Mouse (Mus musculus) heart, embryonic 16.5 days (tissue): Measurements from ENCODE around the gene Tmem179. TPM values are rescaled to one million over a fixed set of nuclear protein-coding genes. Genes with fewer than 3 reads are reported as not detected.

ENCODE experiments used
- ATAC-seq: fragments of 200-750 bp; cut with Nextera tagmentation; replicated peaks from 2 replicates; pipeline ENCODE4 v1.8.0; 2017; ENCODE audit warnings: moderate number of reproducible peaks; ENCODE audit not compliant: insufficient read depth, low FRiP score; ENCODE audit errors: extremely low read depth
- H3K27ac ChIP-seq: fragments of 300-500 bp; sonication (generic); 2 replicates; pipeline ENCODE4 v1.5.1; 2014; ENCODE audit warnings: mild to moderate bottlenecking, low read length, control low read depth, moderate library complexity
- H3K27me3 ChIP-seq: fragments of 300-500 bp; sonication (generic); 2 replicates; pipeline ENCODE4 v1.6.1; 2014; ENCODE audit warnings: low read length, mixed read lengths; ENCODE audit not compliant: control insufficient read depth, insufficient read depth
- H3K36me3 ChIP-seq: fragments of 300-500 bp; sonication (generic); 2 replicates; pipeline ENCODE4 v1.6.1; 2014; ENCODE audit not compliant: control insufficient read depth, insufficient read depth
- H3K4me1 ChIP-seq: fragments of 300-500 bp; sonication (generic); 2 replicates; pipeline ENCODE4 v1.6.1; 2014; ENCODE audit warnings: low read length, mixed read lengths; ENCODE audit not compliant: control insufficient read depth, insufficient read depth
- H3K4me2 ChIP-seq: fragments of 300-500 bp; sonication (generic); 2 replicates; pipeline ENCODE4 v1.6.1; 2014; ENCODE audit warnings: low read depth, mild to moderate bottlenecking, control low read depth, low read length
- H3K4me3 ChIP-seq: fragments of 300-500 bp; sonication (generic); 2 replicates; pipeline ENCODE4 v1.5.1; 2014; ENCODE audit warnings: mild to moderate bottlenecking, control low read depth, low read length
- H3K9ac ChIP-seq: fragments of 300-500 bp; sonication (generic); 2 replicates; pipeline ENCODE4 v1.6.1; 2014; ENCODE audit warnings: low read length, control low read depth
- H3K9me3 ChIP-seq: fragments of 300-500 bp; sonication (generic); replicated peaks from 2 replicates; pipeline ENCODE4 v1.6.1; 2016; ENCODE audit warnings: low read length; ENCODE audit not compliant: control insufficient read depth
- WGBS: fragments of 180-500 bp; shearing (Covaris S2); extraction: QIAGEN DNeasy Blood & Tissue Kit; methylation state at CpG from one replicate; pipeline ENCODE4 v1.1.7; 2014; 5-methylcytosine and 5-hydroxymethylcytosine counted together
- polyA plus RNA-seq: library from polyadenylated mRNA; unstranded; fragments of >200 nt; fragmentation: Nextera tagmentation; extraction: Ambion mirVana; gene quantifications from 2 replicates; pipeline ENCODE4 v1.2.1, GENCODE M21; 2015

Tmem179 gene
- polyA plus RNA-seq, 1 experiment from 2014 or later = 0.22 TPM

GRCm38 (mm10) chr12:112489535-112489934 is 27.0 kb downstream of the Tmem179 start:
- H3K27ac ChIP-seq = peak overlapping the region; percentile 93
- no peaks in the 10 kb centered on the region for H3K27me3 ChIP-seq
- whole genome bisulfite sequencing = 91% methylated on average over 9 of the region's 9 CpGs
- H3K9ac ChIP-seq = 0 out of 2 replicates have a peak overlapping the region, but pooled peaks have one; percentile 24
- peaks cover 58% of the 10 kb centered on the region for H3K4me1 ChIP-seq
- no peaks in the 10 kb centered on the region for H3K36me3 ChIP-seq
- no peaks in the 10 kb centered on the region for H3K9me3 ChIP-seq
- ATAC-seq = no peak
- H3K4me3 ChIP-seq = no peak overlapping the region
- no peak overlapping the region for H3K4me2 ChIP-seq

GRCm38 (mm10) chr12:112489134-112489533 is 27.4 kb downstream of the Tmem179 start, which contains the start of gene A530016L24Rik:
Gene A530016L24Rik (plus strand): TSS chr12:112489448.
- Histone ChIP-seq H3K27me3 (no peaks in the 10 kb centered on the region), H3K9me3 (no peaks in the 10 kb centered on the region), H3K36me3 (no peaks in the 10 kb centered on the region), H3K4me1 (peaks cover 58% of the 10 kb centered on the region), H3K4me3 (no peak within 1 kb of the TSS), H3K9ac (peak within 1 kb of the TSS; percentile 39), H3K4me2 (no peak within 1 kb of the TSS), H3K27ac (peak within 1 kb of the TSS; percentile 93)
- whole genome bisulfite sequencing = 82% methylated on average over 8 of the region's 8 CpGs
- ATAC-seq = no peak

- Histone ChIP-seq H3K9me3 (no peaks in the 10 kb centered on the region), H3K4me2 (no peak overlapping the region), H3K4me3 (no peak overlapping the region), H3K36me3 (no peaks in the 10 kb centered on the region), H3K9ac (no peak overlapping the region), H3K27me3 (peaks cover 17% of the 10 kb centered on the region; the same call in 1 of the 2 replicates), H3K27ac (no peak overlapping the region), H3K4me1 (no peaks in the 10 kb centered on the region)
- WGBS = 17% methylated on average over 9 of the region's 9 CpGs
- ATAC-seq = peak; percentile 69
These were observed 42.8 kb downstream of the Tmem179 start for GRCm38 (mm10) chr12:112473777-112474176.

- H3K9me3 ChIP-seq = no peaks in the 10 kb centered on the region
- no peaks in the 10 kb centered on the region for H3K36me3 ChIP-seq
- no peak for ATAC-seq
- H3K4me2 ChIP-seq = no peak overlapping the region
- WGBS = 74% methylated on average over 5 of the region's 5 CpGs
- H3K27ac ChIP-seq = no peak overlapping the region
- H3K4me3 ChIP-seq = no peak overlapping the region
- no peak overlapping the region for H3K9ac ChIP-seq
- peaks cover 15% of the 10 kb centered on the region; the same call in 1 of the 2 replicates for H3K27me3 ChIP-seq
- H3K4me1 ChIP-seq = no peaks in the 10 kb centered on the region
These were observed 46.3 kb downstream of the Tmem179 start for GRCm38 (mm10) chr12:112470216-112470615.

GRCm38 (mm10) chr12:112469393-112469792 is 47.2 kb downstream of the Tmem179 start:
- Histone ChIP-seq H3K4me2 (no peak overlapping the region), H3K27ac (no peak overlapping the region), H3K4me3 (no peak overlapping the region), H3K4me1 (no peaks in the 10 kb centered on the region), H3K9me3 (no peaks in the 10 kb centered on the region), H3K27me3 (peaks cover 12% of the 10 kb centered on the region; the same call in 1 of the 2 replicates), H3K9ac (no peak overlapping the region), H3K36me3 (no peaks in the 10 kb centered on the region)
- WGBS = 90% methylated on average over 7 of the region's 7 CpGs
- ATAC-seq = no peak

GRCm38 (mm10) chr12:112467387-112467786 is 49.2 kb downstream of the Tmem179 start:
- no peak overlapping the region for H3K9ac ChIP-seq
- no peak for ATAC-seq
- H3K4me3 ChIP-seq = no peak overlapping the region
- no peaks in the 10 kb centered on the region; the same call in 1 of the 2 replicates for H3K27me3 ChIP-seq
- no peaks in the 10 kb centered on the region for H3K36me3 ChIP-seq
- 71% methylated on average over 10 of the region's 10 CpGs for WGBS
- H3K27ac ChIP-seq = no peak overlapping the region
- H3K4me1 ChIP-seq = no peaks in the 10 kb centered on the region
- H3K4me2 ChIP-seq = no peak overlapping the region
- H3K9me3 ChIP-seq = no peaks in the 10 kb centered on the region

- H3K36me3 ChIP-seq = no peaks in the 10 kb centered on the region
- no peak for ATAC-seq
- no peak overlapping the region for H3K4me2 ChIP-seq
- H3K27me3 ChIP-seq = no peaks in the 10 kb centered on the region
- no peaks in the 10 kb centered on the region for H3K4me1 ChIP-seq
- no peak overlapping the region for H3K27ac ChIP-seq
- no peaks in the 10 kb centered on the region for H3K9me3 ChIP-seq
- WGBS = 82% methylated on average over 17 of the region's 17 CpGs
- no peak overlapping the region for H3K4me3 ChIP-seq
- no peak overlapping the region for H3K9ac ChIP-seq
These were observed 50.6 kb downstream of the Tmem179 start for GRCm38 (mm10) chr12:112465928-112466327.

- WGBS = 75% methylated on average over 3 of the region's 3 CpGs
- Histone ChIP-seq H3K4me2 (no peak overlapping the region), H3K9ac (no peak overlapping the region), H3K9me3 (no peaks in the 10 kb centered on the region), H3K36me3 (no peaks in the 10 kb centered on the region), H3K4me1 (no peaks in the 10 kb centered on the region), H3K4me3 (no peak overlapping the region), H3K27ac (no peak overlapping the region), H3K27me3 (no peaks in the 10 kb centered on the region)
- no peak for ATAC-seq
These were observed 52.0 kb downstream of the Tmem179 start for GRCm38 (mm10) chr12:112464516-112464915.

- no peak overlapping the region for H3K27ac ChIP-seq
- no peaks in the 10 kb centered on the region for H3K4me1 ChIP-seq
- H3K9me3 ChIP-seq = no peaks in the 10 kb centered on the region
- 61% methylated on average over 3 of the region's 3 CpGs for WGBS
- no peaks in the 10 kb centered on the region for H3K36me3 ChIP-seq
- no peak overlapping the region for H3K4me2 ChIP-seq
- ATAC-seq = no peak
- H3K27me3 ChIP-seq = no peaks in the 10 kb centered on the region
- no peak overlapping the region for H3K4me3 ChIP-seq
- no peak overlapping the region for H3K9ac ChIP-seq
These were observed 52.6 kb downstream of the Tmem179 start for GRCm38 (mm10) chr12:112463750-112464444.
